10 mouse cellular contexts compared by ENCODE assay signal in genomic region chr11:101562391-101562790, GRCm38 (mm10). TPM values are rescaled to one million over a fixed set of nuclear protein-coding genes. Genes with fewer than 3 reads are reported as not detected.
A peak's percentile ranks its signal among the peaks of the same experiment; 100 is the strongest.
DNase-seq lines count a peak whose midpoint lies in the region; ATAC-seq and TF ChIP-seq lines count a peak whose summit lies in the region.
"Had no signal": no experiment of that assay in that cellular context is flagged by ENCODE, and none has a peak within 500 bp of the region (broad histone marks: within the 10 kb centered on the region; RNA-seq: fewer than 3 reads in every experiment).

No protein-coding gene starts in this region.

- in situ Hi-C loops in Patski (cut with MboI; ENCODE audit: low pct_unique_long_range_greater_than_20kb), result loop anchor here (5.0 kb wide), 1 partner anchor 95 kb away; the partner anchor contains the start of gene Vat1

- no peak for ATAC-seq in Patski
- peak; percentile 95 for ATAC-seq in megakaryocyte progenitor cell, adult 5-6 weeks (replicated peaks; ENCODE audit: poor library complexity)

- TF ChIP-seq CTCF in Patski (IDR thresholded peaks at IDR 0.05), result peak; percentile 88

- POLR2A ChIA-PET in Patski (lab: Charles Lee), result interaction anchor here (0.6 kb wide), 1 partner anchor 115 kb away, joined by 3 read pairs; no protein-coding TSS in a partner anchor

- peak; percentile 40 for DNase-seq in gastrocnemius, adult 18-20 months (ENCODE audit: low spot score)
- no peak for DNase-seq in gastrocnemius, postnatal 25 days
- DNase-seq in 3T3-L1 (ENCODE audit: low read depth, low spot score) (peak; percentile 92), Patski (ENCODE audit: low read depth, low spot score) (peak; percentile 22)
- DNase-seq in embryo, embryonic 11.5 days (ENCODE audit: low read depth, low spot score), result peak; percentile 44
- DNase-seq in kidney, postnatal 36 days, result peak; percentile 63 to 72
- peak; percentile 13 to 37 for DNase-seq in thymus, adult 18-20 months

- no peaks in the 10 kb centered on the region for H3K27me3 ChIP-seq in Patski
- H3K27me3 ChIP-seq: embryonic facial prominence, embryonic 12.5 days; lung, embryonic 15.5 days had no signal

- CTCF ChIA-PET in Patski (lab: Charles Lee), result interaction anchor here (1.6 to 2.2 kb wide), 3 partner anchors 9 to 95 kb away, joined by 7 to 10 read pairs (median 8); no protein-coding TSS in a partner anchor

RNA-seq across cellular contexts. Expression of gene Nbr1, which starts 10.4 kb away (rescaled TPM):
- 10 to 100 TPM; 63.0 to 66.2 TPM for total RNA-seq in gastrocnemius, adult 18-20 months (2021)
- total RNA-seq in gastrocnemius, postnatal 25 days (2021), result 10 to 100 TPM; 65.0 to 67.8 TPM
- 120 TPM for polyA plus RNA-seq in Patski (2021)
- 28.1 and 33.7 TPM in 2 replicates for total RNA-seq in megakaryocyte progenitor cell, adult 5-6 weeks (2015)
- total RNA-seq in megakaryocyte progenitor cell, adult 5-6 weeks (2017), result 40.9 and 46.7 TPM in 2 replicates

RNA-seq across cellular contexts. Expression of gene Brca1, which starts 10.6 kb away (rescaled TPM):
- total RNA-seq in gastrocnemius, adult 18-20 months (2021), result under 1 TPM in 1 of 2 experiments, not detected in 1; 0.34 TPM
- total RNA-seq in gastrocnemius, postnatal 25 days (2021), result under 1 TPM; 0.26 to 0.94 TPM
- 9.4 TPM for polyA plus RNA-seq in Patski (2021)
- total RNA-seq in megakaryocyte progenitor cell, adult 5-6 weeks (2015), result 25.1 and 31.4 TPM in 2 replicates
- 36.0 and 47.2 TPM in 2 replicates for total RNA-seq in megakaryocyte progenitor cell, adult 5-6 weeks (2017)

RNA-seq across cellular contexts. Expression of gene Tmem106a, which starts 19.7 kb away (rescaled TPM):
- total RNA-seq in gastrocnemius, adult 18-20 months (2021), result 1 to 10 TPM; 1.5 to 2.4 TPM
- total RNA-seq in gastrocnemius, postnatal 25 days (2021), result 1 to 10 TPM; 1.1 to 2.5 TPM
- polyA plus RNA-seq in Patski (2021), result 12.5 TPM
- total RNA-seq in megakaryocyte progenitor cell, adult 5-6 weeks (2015), result 2.7 and 3.7 TPM in 2 replicates
- total RNA-seq in megakaryocyte progenitor cell, adult 5-6 weeks (2017), result 1.2 and 5.0 TPM in 2 replicates

RNA-seq across cellular contexts. Expression of gene Gm11634, which starts 36.7 kb away (rescaled TPM):
- total RNA-seq in gastrocnemius, adult 18-20 months (2021), result not detected
- total RNA-seq in gastrocnemius, postnatal 25 days (2021), result not detected
- not detected for polyA plus RNA-seq in Patski (2021)
- not detected in 2 replicates for total RNA-seq in megakaryocyte progenitor cell, adult 5-6 weeks (2015)
- total RNA-seq in megakaryocyte progenitor cell, adult 5-6 weeks (2017), result not detected in 2 replicates
- polyA plus RNA-seq: embryonic facial prominence, embryonic 12.5 days; lung, embryonic 15.5 days had no signal

Comparison
In these comparisons a context has a peak if more than half of its experiments do, and no peak if none do; other contexts are left out.
1. RNA of gene Brca1, which starts 10.6 kb away (total RNA-seq): 25.1 to 47.2 TPM in megakaryocyte progenitor cell, adult 5-6 weeks; 0.26 to 0.94 TPM in gastrocnemius, postnatal 25 days and 0.34 TPM in gastrocnemius, adult 18-20 months; every median in the first group is over 10 times any median in the second.